Mouse (Mus musculus): ENCODE measurements around the gene Olfr1252. TPM values are rescaled to one million over a fixed set of nuclear protein-coding genes. Genes with fewer than 3 reads are reported as not detected.

The Olfr1252 gene
- total RNA-seq (2022) = not detected

DNA sequence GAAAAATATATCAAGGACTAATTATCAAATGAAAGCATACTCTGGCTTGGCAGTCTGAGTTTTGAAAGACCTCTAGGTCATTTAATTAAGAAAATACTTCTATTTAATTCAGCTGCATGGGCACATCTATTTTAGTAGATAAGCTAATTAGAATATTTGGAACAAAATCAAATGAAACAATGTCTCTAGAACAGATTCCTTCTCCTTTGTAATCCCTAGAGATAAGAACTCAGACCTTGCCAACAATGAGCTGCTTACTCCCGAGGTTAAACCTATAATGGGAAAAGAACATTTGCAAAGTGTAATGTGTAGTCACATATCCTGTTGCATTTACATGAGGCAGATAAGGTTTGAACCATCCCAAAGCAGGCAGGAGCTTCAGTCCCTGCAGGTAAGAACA, at the start of gene Olfr1252:
TSS of gene Olfr1252 (minus strand) at position 101 of the 400 bp plus-strand sequence.
- DNase-seq = no peak

DNA sequence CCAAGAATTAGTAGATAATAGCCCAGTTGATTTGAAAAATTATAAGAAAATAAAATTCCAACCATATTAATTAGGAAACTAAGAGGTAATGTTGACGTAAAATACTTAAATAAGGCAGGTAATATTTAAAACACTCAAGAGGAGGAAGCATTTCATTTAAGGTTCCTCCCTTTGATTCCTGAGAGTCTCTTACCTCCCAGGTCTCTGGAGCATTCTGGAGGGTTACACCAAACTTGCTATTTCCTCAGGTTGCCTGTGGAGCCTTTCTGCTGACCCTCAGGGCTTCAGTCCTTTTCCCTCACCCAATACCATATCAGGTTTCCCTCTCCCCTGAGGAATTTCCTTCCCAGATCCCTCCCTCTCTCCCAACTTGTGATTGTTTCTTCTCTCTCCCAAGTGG, 32.2 kb upstream of the Olfr1252 start, which contains the start of gene Olfr1253:
TSS of gene Olfr1253 (minus strand) at position 101 of the 400 bp plus-strand sequence.
- DNase-seq = no peak

DNA sequence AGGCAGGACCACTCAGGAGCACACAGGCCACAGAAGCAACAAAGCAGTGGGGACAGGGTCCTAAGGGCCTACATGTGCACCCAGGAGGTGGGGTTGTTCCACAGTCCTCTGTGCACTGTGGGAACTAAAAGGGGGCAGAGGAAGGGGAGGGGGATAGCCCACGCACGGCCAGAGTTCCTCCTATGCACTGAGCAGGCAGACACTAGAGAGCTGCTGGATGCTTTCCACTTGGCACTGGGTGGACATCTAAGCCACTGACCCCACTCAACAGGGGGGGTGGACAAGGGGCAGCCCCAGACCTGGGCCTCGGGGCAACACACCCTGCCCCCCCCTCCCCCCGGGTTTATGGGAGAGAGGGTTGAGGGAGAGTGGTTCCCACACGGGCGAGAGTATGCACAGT, 32.8 kb downstream of the Olfr1252 start:
- DNase-seq = no peak

DNA sequence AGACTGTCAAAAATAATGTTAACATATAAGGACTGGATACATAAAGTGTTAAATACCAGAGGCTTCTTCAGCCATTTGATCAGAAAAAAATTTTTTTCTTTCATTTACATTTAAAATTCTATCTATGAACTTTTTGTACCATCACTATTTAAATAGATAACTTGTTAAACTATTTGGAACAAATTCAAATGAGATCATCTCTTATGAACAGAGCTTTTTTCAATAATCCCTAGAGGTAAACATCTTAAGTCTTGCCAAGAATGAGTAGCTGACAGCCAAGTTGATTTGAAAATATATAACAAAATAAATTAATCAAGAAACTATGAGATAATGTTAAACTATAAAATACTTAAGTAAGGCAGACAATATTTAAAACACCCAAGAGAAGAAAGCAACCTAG, 53.0 kb downstream of the Olfr1252 start, which contains the start of gene Olfr1251:
TSS of gene Olfr1251 (minus strand) at position 101 of the 400 bp plus-strand sequence.
- DNase-seq = no peak

Other genes starting within 250 kb of the Olfr1252 start
- not detected for gene Olfr1241, start 237.9 kb downstream of the Olfr1252 start, total RNA-seq (2022)
- gene Olfr1242, start 226.7 kb downstream of the Olfr1252 start, total RNA-seq (2022) = not detected
- gene Olfr1243, start 193.5 kb downstream of the Olfr1252 start, total RNA-seq (2022) = not detected
- not detected for gene Olfr1245, start 146.6 kb downstream of the Olfr1252 start, total RNA-seq (2022)
- gene Olfr1246, start 131.9 kb downstream of the Olfr1252 start, total RNA-seq (2022) = not detected
- not detected for gene Olfr1247, start 110.9 kb downstream of the Olfr1252 start, total RNA-seq (2022)
- not detected for gene Olfr1248, start 106.8 kb downstream of the Olfr1252 start, total RNA-seq (2022)
- gene Olfr1249, start 90.0 kb downstream of the Olfr1252 start, total RNA-seq (2022) = not detected
- gene Olfr1250, start 63.5 kb downstream of the Olfr1252 start, total RNA-seq (2022) = under 1 TPM in 1 of 4 experiments, not detected in 3; 0.06 TPM
- not detected for gene Olfr1251, start 53.1 kb downstream of the Olfr1252 start, total RNA-seq (2022)
- not detected for gene Olfr1253, start 32.1 kb upstream of the Olfr1252 start, total RNA-seq (2022)
- gene Olfr1254, start 68.6 kb upstream of the Olfr1252 start, total RNA-seq (2022) = not detected
- gene Olfr1255, start 87.0 kb upstream of the Olfr1252 start, total RNA-seq (2022) = not detected
- gene Olfr1256, start 116.5 kb upstream of the Olfr1252 start, total RNA-seq (2022) = not detected
- not detected for gene Olfr48, start 123.2 kb upstream of the Olfr1252 start, total RNA-seq (2022)
- not detected for gene Olfr1257, start 153.4 kb upstream of the Olfr1252 start, total RNA-seq (2022)
- not detected for gene Olfr1258, start 202.3 kb upstream of the Olfr1252 start, total RNA-seq (2022)
- not detected for gene Olfr1259, start 223.7 kb upstream of the Olfr1252 start, total RNA-seq (2022)
- gene Olfr1260, start 249.3 kb upstream of the Olfr1252 start, total RNA-seq (2022) = not detected

All from adrenal gland, adult 8-10 months (tissue).